Mouse (Mus musculus) retina, postnatal 1 day (tissue): ENCODE results near the gene Tmem72.

Experiments used
- DNase-seq: peaks from one replicate; pipeline ENCODE4 v3.0.0-alpha.2; 2012

The Tmem72 gene

DNA sequence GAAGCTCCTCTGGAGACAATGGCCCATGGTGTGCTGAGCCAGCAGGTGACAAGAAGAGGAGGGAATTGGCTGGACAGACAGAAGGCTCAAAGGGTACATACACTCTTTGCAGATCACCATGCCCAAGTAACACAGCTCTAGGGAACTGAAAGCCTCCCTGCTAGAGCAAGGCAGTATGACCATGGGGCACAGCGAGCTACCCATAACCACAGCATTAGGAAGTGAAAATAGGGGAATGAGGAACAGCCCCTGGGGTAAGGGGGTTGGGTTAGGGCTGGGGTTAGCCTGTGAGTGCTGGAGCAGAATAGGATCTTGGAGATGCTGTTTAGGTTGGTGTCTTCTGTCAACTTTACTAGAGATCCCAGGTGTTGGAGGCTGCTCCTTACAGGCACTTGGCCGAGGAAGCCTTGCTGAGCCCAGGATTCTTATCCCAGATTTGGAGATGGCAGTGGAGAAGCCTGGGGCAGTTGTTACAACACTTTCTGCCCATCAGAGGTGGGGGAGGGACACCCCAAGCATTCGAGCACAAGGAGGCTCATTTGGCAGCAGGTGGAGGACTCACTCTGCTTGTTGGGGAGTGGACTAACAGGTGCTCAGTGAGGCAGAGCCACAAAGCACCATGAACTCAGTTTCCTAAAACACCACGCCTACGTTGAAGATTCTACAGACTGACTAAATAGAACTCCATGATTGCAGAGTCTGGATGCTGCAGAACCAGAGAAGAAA, 37.0 kb downstream of the Tmem72 start:
- DNase-seq = no peak

DNA sequence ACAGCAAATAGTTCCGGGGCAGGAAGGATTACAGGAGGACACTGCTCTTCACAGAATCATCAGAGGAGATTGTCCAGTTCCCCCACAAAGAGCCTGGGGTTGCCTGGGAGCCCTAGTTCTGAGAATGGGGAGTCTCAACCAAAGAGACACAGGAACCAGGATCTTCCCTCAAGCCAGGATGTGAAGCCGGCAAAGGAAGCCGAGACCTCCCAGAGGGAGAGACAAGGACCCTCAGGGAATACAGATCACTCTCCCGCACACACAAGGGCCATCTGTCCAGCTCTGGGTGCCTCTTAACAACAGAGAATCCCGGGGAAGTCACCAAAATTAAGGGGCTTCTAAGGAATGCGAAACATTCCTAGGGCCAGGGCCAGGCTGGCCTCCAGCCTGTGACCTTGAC, 39.4 kb downstream of the Tmem72 start:
- no peak for DNase-seq

DNA sequence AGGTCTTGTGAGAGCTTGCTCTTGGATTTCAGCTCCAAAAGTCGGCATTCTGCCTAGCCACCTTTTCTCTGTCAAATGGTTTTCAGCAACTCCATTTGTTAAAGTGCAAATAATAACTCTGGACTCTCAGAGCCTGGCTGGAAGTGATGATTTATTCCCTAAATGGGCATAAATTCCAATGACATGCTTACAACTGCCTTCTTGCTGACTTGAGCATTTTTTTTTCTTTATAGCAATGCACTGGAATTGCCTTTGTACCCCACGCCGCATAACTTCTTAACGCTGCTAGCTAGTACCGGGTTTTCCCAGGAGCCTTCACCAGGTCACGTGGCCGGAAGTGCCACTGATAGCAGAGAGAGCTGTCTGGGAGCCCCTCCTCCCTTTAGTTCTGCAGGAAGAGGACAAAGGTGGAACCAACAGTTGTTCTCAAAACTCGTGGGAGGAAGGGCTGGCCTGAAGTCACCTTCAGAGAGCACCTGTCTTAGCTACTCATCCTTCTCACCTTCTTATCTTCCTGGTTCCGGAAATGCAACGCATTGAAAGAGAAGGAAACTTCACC, 40.3 kb downstream of the Tmem72 start:
- DNase-seq = no peak

DNA sequence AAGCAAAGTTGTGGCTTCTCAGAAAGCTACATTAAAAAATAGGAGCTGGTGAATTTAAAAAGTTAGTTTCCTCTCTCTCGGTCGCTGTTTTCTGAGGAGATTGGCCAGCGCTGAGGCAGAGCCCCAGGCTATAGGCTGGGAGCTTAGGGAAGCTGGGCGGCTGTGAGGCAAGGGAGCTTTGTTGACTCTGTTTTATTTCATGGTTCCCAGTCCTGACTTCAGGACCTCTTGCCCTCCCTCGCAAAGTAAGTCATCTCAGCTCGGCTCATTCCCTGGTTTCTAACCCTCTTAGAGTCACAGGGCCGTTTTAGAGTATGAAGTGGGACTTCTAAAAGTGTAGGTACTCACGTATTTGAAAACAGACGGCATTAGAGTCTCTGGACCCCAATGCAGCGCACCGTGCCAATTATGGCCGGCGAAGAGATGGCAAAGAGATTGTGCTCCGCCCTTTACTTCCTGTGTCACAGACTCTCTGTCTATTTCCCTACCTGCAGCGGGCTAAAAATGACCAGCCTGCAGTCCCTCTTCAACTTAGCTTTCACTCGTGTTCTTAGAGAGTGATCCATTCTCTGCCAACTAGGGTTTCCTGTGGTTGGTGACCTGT, 42.3 kb downstream of the Tmem72 start:
- DNase-seq = no peak

DNA sequence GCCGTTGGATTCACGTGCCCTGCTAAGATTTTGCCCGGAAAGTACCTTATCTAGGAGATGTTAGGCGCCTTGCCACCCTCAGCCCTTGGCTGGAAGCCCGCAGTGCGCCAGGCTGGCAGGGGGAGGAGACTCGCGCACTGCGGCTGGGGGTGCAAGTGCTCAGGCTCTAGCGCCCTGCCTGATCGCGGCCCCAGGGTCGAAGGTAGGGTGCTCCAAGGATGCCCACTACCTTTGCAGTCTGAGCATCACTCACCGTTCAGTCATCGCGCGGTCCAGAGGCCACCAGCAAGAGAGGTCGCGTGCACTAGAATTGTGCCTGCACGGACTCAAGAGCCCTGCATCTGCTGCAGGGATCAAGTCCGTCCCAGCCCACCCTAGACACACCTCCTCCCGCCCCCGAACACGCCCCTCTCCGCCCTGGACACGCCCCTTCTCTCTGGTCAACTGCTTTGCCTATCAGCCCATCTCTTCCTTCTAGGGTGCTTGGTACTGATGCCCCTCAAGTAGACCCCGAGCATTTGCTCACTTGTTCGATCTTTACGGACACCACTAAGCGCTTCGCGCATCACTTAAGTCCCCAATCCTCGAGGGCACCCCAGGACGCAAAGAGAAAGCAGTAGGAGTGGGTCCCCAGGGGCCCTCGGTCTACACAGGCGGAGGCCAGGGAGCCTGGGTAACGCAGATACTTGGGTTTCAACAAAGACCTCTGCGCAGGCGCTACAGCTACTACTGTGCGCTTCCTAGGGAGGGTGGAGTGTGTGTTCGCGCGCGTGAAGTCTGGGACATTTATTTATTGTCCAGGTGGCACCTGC, 43.0 kb downstream of the Tmem72 start, which contains the start of gene Rassf4:
TSS of gene Rassf4 (minus strand) at position 482 of the 812 bp plus-strand sequence.
- peak; percentile 95 for DNase-seq

DNA sequence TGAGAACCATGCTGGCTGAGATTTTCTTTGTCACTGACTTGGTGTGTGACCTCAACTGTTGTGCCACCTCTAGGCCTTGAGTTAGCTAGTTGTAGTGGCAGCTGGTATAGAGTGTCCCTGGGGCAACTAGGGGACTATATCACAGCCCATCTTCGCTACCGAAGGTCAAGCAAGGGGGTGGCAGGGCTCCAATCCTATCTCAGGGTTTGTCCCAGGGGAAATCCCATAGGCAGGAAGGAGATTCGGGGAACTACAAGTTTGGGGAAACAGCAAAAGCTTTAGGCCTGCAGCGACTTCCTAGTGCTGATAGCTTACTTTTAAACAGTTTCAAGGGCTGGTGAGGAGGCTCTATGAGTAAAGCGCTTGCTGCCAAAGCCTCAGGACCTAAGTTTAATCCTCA, 44.4 kb downstream of the Tmem72 start:
- no peak for DNase-seq

DNA sequence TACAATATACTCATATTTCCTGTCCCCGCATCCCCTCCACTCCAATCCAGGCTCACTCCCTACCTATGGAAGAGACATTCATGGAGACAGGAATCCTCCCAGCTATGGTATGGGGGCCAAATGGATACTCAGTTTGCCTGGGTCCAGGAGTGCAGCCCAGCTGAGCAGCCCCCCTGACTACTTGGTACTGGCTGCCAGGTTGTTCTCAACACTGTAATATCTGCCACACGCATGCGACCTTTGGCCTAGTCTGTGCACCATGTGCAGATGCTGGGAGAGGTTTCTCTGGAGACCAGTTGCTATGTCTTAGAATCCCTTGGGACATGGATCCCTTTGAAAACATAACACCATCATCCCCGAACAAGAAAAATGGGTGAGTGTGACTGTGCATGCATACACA, 44.9 kb downstream of the Tmem72 start:
- no peak for DNase-seq

DNA sequence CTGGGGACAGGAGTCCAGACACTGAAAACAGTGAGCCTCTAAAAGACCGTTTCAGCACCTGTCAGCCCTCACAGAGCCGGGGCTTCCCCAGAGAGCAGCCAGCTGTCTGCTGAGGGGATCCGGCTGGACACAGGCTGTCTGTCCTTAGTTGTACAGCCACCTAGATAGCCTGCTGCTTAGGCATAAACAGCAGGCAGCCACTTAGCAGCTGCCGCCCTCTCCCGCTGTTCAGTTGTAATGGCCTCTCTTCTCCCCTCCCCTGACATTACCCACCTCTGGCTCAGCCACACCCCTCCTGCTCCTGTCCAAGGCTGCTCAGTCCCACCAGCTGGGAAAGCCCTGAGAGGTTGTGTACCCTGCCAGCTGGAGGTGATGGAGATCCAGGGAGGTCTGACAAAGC, 45.7 kb downstream of the Tmem72 start:
- peak; percentile 90 for DNase-seq

DNA sequence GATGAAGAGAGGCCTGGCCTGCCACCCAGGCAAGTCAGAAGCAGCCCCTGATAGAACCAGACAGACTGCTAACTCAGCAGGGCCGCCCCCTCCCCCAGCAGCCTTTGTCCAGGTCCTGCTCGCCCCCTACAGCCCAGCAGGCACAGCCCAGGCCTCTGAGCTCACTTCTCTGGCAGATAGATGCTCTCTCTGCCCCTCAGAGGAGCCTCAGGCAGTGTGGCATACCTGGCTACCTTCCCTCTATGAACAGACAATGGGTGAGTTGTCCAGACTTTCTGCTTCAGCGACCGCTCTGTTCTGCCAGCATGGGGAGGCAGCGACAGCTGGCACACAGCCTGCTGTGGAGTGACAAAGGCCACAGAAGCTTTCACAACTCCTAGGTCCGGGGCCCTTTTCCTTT, 46.6 kb downstream of the Tmem72 start:
- peak; percentile 87 for DNase-seq

DNA sequence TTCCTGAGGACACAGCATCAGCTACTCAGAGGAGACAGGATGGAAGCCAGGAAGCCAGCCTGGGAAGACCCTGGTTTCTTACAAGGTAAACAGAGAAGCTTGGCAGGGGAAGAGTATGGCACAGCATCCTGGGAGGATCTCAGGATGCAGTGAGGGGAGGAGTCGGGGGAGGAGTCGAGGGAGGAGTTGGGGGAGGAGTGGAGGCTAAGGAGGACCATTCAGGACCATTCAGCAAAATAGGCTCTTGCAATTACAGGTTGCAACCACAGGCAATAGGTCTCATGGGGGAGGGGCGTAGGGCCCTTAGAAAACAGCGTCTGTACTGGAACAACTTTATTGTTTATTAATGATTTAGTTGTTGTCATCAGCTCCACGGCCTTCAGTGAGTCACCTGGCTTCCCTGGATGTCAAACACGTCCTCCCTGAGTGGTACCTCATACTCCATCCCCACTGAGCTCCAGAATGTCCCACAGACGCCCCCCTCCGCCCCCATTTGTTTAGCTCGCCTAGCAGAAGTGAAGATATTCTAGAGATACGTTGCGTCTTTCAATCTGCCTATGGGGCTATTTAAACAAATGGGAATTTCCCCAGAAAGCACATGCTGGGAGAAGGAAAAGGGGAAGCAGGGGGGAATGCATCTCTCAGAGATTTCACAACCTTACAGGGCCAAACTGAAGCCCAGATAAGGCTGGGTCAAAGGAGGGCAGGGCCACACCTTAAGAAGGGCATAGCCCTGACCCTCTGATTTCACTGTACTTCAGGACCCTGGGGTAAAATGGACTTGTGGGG, 47.8 kb downstream of the Tmem72 start:
- peak; percentile 55 for DNase-seq

DNA sequence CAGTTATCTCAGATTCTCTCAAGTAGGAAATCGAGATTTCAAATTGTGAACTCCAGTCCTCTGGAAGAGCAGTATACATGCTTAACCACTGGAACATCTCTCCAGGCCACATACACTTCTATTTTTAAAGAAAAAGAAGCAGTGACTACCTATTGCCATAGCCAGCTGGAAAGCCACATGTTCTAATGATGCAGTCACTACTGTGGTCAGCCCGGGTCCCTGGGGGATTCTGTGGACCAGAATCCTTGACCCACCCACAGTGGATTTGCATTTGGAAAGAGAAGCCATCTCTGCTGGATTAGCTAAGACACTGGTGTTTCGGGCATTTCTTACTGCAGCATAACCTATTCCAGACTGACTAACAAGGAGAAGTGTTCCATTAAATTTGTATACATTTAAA, 49.3 kb downstream of the Tmem72 start:
- no peak for DNase-seq

DNA sequence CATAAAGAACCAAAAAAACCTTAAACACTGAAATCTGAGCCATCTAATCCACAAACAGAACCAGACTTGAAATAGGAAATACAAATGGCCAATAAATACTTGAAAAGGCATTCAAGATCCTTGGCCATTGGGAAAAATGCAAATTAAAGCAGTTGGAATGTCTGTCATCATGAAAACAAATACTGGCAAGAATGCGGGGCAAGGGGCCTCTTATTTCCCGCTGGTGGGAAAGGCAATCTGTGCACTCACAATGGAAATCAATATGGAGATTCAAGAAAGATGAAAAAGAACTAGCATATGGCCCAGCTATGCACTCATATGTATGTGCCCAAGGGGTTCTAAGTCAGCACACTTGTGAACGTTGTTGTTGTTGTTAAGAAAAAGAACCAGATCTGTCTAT, 49.8 kb downstream of the Tmem72 start:
- peak; percentile 45 for DNase-seq

DNA sequence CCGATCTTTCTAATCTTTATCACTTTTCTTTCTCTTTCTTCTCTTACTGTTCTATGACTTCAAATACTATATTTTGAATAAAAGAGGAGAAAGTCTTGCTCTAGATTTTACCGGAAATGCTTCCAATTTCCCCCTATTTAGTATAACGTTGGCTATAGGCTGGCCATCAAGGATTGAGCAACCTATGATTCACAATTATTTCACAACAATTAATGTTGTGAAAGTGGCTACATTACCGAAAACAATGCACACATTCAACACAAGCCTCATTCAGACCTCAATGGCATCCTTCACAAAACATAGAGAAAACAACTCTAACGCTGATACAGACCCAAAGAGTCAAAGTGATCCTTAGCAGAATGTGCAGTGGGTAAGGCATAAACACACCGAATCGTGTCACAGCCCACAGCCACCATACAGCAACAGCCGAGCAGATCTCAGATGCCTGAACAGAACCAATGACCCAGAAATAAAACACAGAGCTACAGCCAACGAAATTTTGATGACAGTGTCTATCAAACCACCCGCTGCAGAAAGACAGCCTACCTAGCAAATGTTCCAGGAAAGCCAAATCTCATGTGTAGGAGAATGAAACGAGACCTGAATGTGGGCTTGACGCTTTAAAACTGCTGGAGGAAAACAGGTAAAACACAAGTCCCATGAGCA, 50.5 kb downstream of the Tmem72 start:
- DNase-seq = peak; percentile 54

DNA sequence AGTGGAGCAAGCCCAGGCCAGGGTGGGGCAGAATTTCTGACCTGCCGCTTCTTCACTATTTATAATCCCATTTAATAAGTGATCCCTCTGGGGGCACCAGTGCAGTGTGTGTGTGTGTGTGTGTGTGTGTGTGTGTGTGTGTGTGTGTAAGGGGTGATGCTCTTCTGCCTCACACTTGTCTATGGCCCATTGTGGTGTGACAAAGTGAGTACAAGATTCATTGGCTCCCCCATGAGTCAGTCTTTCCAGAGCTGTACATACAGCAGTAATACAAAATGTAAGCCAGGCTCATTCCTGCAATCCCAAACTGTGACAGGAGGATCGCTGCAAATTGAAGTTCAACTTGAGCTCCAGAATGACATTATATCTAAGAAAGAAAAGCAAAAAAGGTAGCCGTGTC, 51.9 kb downstream of the Tmem72 start:
- no peak for DNase-seq

DNA sequence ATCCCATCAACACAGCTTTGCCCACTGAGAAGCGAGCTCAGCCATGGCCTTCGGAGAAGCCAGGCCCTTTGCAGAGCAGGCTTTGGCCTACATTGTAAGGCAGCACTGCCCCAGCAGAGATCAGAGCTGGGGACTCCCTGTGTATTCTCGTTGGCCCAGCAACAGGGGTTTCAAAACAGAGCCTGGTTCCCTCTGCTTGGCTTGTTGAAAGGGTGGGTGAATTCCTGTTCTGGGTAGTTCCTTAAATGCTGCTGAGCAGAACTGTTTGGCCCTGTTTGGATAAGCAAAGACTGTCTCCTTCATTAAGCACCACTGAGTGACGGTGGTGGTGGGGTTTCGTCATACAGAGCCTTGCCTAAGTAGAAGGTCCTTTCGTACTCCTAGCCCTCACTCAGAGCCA, 52.7 kb downstream of the Tmem72 start:
- DNase-seq = no peak

DNA sequence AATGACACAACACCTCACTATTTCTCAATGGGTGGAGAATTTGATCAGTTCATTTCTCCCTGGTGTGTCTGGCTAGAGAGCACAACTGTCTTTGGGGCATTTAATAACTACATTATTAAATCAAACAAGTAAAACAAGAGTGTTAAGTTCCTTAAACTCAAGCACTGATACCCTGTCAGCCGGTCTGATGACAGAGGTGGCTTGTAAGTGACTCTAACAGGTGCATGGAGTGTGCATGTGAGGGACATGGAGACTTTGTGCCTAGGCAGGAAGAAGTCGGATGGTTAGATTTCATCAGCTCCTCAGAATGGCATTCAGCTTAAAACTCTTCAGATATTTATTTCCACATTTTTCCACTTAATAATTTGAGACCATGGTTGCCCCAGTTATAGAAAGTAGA, 53.3 kb downstream of the Tmem72 start:
- no peak for DNase-seq

DNA sequence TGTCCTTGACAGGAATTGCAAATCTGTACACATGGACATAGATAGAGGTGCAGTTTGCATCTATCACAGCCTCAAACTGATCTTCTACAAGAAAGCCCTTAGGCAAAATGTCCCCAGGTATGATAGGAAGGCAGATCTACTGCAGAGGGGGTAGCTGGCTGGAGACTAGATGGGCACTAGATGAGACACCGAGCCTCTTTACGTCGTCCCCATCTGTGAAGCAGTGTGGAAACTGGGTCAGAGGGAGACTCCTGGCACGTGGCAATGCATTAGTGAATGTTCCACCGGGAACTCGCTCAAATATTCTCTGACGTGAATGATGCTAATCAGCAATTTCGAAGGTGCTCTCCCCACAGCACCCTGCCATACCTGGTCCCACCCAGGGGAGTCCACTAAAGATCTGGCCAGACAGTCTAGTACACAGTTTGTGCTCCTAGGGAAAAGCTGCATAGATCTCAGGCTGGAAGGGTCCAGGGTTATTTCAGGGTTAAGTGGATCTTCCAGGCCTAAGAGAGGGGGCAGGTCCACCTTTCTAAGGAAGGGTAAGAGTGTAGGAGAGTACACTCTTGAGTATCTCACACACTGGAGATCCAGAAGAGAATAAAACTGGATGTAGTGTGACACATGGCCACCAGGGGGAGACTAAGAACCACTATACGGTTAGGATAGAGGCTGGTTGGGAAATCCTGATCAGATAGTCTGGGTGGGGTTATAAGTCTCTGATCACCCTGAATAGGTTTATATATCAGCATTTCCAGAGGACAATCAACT, 62.8 kb downstream of the Tmem72 start:
- DNase-seq = peak; percentile 83

DNA sequence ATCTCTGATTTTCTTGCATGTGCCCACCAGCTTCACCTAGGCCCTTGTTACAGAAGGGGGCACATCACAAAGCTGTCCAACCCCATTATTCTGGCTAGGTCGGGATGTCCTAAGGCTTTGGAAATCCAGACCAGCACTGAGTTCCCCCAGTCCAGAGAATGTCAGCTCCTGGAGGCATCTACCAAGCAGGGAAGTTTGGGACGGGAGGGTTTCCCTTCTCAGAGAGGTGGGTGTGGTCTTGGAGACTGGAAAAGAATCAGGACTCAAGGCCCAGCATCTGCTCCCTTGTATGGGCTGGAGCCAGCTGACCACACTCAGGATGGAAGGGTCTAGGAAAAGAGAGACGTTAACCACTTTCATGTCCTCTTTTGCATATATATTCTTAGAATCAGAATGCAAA, 63.5 kb downstream of the Tmem72 start:
- DNase-seq = no peak

DNA sequence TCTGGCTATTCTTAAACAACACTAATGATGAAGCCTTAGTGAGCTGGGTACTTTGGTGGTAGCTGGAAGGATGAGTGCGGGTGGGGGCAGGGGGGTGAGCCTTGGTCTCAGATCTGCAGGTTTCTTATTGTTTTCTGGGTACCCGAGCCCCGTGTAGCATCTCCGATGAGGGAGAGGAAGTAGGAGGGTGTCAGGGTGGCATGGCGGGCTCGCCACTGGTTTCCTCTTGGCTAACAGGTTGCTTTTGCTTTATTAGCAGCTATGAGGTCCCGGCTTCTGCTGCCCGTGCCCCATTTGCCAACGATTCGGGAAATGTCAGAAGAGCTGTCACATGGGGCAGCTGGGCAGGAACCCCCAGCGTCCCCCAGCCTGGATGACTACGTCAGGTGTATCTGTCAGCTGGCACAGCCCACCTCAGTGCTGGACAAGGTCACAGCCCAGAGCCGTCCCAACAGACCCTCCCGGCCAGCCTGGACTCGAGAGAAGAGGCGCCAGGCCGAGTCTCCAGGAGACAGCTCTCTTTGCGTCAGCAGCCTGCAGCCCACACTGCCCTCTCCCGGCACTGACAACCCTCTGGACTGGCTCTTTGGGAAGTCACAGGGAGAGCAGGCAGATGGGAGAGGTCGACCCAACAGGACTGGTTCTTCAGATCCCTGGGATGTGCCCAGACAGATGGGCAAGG, 65.1 kb downstream of the Tmem72 start:
- no peak for DNase-seq

DNA sequence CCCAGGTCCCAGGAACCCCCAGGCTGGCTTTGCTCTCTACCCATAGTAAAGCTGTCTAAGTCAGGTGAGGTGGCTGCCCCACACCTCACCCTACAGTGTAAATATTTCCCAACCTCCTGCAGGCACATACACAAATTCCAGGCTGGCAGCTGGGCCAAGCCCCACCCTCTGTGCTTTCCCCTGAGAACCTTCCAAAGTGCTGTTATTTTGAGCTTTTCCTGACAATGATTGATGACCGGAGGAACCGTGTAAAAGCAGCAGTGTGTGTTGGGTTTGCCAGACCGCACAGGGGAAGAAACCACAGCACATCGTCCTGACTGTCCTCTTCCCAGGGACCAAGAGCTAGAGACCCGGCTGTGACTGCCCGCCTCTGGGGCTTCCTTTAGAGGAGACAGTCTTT, 66.3 kb downstream of the Tmem72 start, which contains the start of gene Depp1:
TSS of gene Depp1 (plus strand) at position 204 of the 400 bp plus-strand sequence.
- no peak for DNase-seq

DNA sequence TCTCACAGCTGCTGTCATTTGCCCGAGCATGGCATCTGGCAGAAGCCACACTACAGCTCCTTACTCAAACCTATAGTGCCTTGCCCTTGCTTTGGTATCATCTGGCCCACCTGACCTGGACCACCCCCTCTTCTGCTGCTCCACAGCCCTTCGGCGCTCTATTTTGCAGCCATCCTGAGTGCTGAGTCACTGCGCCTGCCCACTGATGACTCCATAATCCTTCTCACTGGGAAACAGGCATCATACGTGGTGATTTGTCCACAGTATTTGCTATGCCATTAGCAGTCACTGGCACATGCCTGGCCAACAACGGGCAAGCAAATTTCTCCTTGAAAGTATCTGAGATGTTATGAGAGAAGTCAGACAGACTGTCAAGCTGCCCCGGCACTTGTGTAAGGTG, 66.9 kb downstream of the Tmem72 start:
- no peak for DNase-seq
